Mouse (Mus musculus) embryonic facial prominence, embryonic 14.5 days (tissue): ENCODE results near the gene Gm28778. TPM values are rescaled to one million over a fixed set of nuclear protein-coding genes. Genes with fewer than 3 reads are reported as not detected.

Experiments used
- ATAC-seq: fragments of 200-750 bp; cut with Nextera tagmentation; 2 replicates; pipeline ENCODE4 v1.8.0; 2017; ENCODE audit warnings: low read depth, moderate number of reproducible peaks, moderate TSS enrichment
- DNase-seq: peaks from one replicate; pipeline ENCODE4 v3.0.0-alpha.2; 2015; ENCODE audit warnings: low spot score
- H3K27ac ChIP-seq: fragments of 300-500 bp; sonication (generic); replicated peaks from 2 replicates; pipeline ENCODE4 v1.5.1; 2014; ENCODE audit warnings: low read depth, mild to moderate bottlenecking, low read length, moderate library complexity
- H3K27me3 ChIP-seq: fragments of 300-500 bp; sonication (generic); replicated peaks from 2 replicates; pipeline ENCODE4 v1.6.1; 2014; ENCODE audit warnings: low read length; ENCODE audit not compliant: control insufficient read depth, insufficient read depth
- H3K36me3 ChIP-seq: fragments of 300-500 bp; sonication (generic); 2 replicates; pipeline ENCODE4 v1.6.1; 2014; ENCODE audit warnings: low read length, mixed read lengths; ENCODE audit not compliant: control insufficient read depth, insufficient read depth
- H3K4me1 ChIP-seq: fragments of 300-500 bp; sonication (generic); 2 replicates; pipeline ENCODE4 v1.6.1; 2014; ENCODE audit warnings: antibody characterized with exemption, low read length; ENCODE audit not compliant: control insufficient read depth, insufficient read depth
- H3K4me2 ChIP-seq: fragments of 300-500 bp; sonication (generic); 2 replicates; pipeline ENCODE4 v1.6.1; 2014; ENCODE audit warnings: low read depth, mild to moderate bottlenecking, low read length, moderate library complexity, mixed read lengths
- H3K4me3 ChIP-seq: fragments of 300-500 bp; sonication (generic); 2 replicates; pipeline ENCODE4 v1.5.1; 2014; ENCODE audit warnings: low read depth, mild to moderate bottlenecking, low read length
- H3K9ac ChIP-seq: fragments of 300-500 bp; sonication (generic); 2 replicates; pipeline ENCODE4 v1.6.1; 2014; ENCODE audit warnings: low read depth, mild to moderate bottlenecking, low read length, moderate library complexity, mixed read lengths
- H3K9me3 ChIP-seq: fragments of 300-500 bp; sonication (generic); 2 replicates; pipeline ENCODE4 v1.6.1; 2016; ENCODE audit warnings: low read length; ENCODE audit not compliant: control insufficient read depth
- WGBS: fragments of 180-500 bp; shearing (Covaris S2); extraction: QIAGEN DNeasy Blood & Tissue Kit; methylation state at CpG from one replicate; pipeline ENCODE4 v1.1.7; 2014; 5-methylcytosine and 5-hydroxymethylcytosine counted together
- polyA plus RNA-seq: library from polyadenylated mRNA; unstranded; fragments of >200 nt; fragmentation: Nextera tagmentation; extraction: Ambion mirVana; gene quantifications from 2 replicates; pipeline ENCODE4 v1.2.1, GENCODE M21; 2014

The Gm28778 gene
- polyA plus RNA-seq, 1 experiment from 2014 or later = not detected

- H3K4me2 ChIP-seq = peak within 1 kb of the TSS; percentile 58
- peaks cover 4% of the 10 kb centered on the region; the same call in 1 of the 2 replicates for H3K4me1 ChIP-seq
- H3K9ac ChIP-seq = peak within 1 kb of the TSS; percentile 94
- WGBS = under 1% methylated on average over 39 of the region's 44 CpGs
- no peaks in the 10 kb centered on the region for H3K27me3 ChIP-seq
- peak; percentile 100 for ATAC-seq
- H3K36me3 ChIP-seq = peaks cover 18% of the 10 kb centered on the region
- H3K4me3 ChIP-seq = peak within 1 kb of the TSS; percentile 82
- DNase-seq = peak; percentile 98
- H3K9me3 ChIP-seq = no peaks in the 10 kb centered on the region
- H3K27ac ChIP-seq = peak within 1 kb of the TSS; percentile 81
These were observed 55.7 kb downstream of the Gm28778 start, which contains the start of the genes Asdurf, Gm28551 and Asnsd1 for GRCm38 (mm10) chr1:53352327-53353261. Asdurf (minus strand) TSS chr1:53352619. Gm28551 (minus strand) TSS chr1:53352667. Asnsd1 (minus strand) TSS chr1:53352752.

- Histone ChIP-seq H3K4me2 (no peak overlapping the region), H3K27ac (no peak overlapping the region), H3K9ac (no peak overlapping the region), H3K9me3 (no peaks in the 10 kb centered on the region), H3K27me3 (no peaks in the 10 kb centered on the region), H3K4me3 (no peak overlapping the region), H3K4me1 (no peaks in the 10 kb centered on the region), H3K36me3 (no peaks in the 10 kb centered on the region)
- ATAC-seq (no peak), DNase-seq (no peak)
These were observed 62.1 kb downstream of the Gm28778 start for GRCm38 (mm10) chr1:53358988-53359387.

Other genes with a start within 250 kb of the Gm28778 start
- 20.2 and 20.5 TPM in 2 replicates for gene Mstn, start 235.5 kb upstream of the Gm28778 start, polyA plus RNA-seq
- not detected in 2 replicates for gene 1700019A02Rik, start 109.5 kb upstream of the Gm28778 start, polyA plus RNA-seq
- 12.7 and 16.3 TPM in 2 replicates for gene Pms1, start 93 bp upstream of the Gm28778 start, polyA plus RNA-seq
- 33.8 and 34.5 TPM in 2 replicates for gene Ormdl1, start within 50 bp of the Gm28778 start, polyA plus RNA-seq
- gene Osgepl1, start 16.5 kb downstream of the Gm28778 start, polyA plus RNA-seq = 19.2 and 21.3 TPM in 2 replicates
- gene Asdurf, start 55.5 kb downstream of the Gm28778 start, polyA plus RNA-seq = 9.5 and 17.3 TPM in 2 replicates
- gene Gm28551, start 55.6 kb downstream of the Gm28778 start, polyA plus RNA-seq = 0.26 and 0.77 TPM in 2 replicates
- 74.9 and 86.1 TPM in 2 replicates for gene Asnsd1, start 55.6 kb downstream of the Gm28778 start, polyA plus RNA-seq